Mouse (Mus musculus) liver, adult (tissue): ENCODE data around the gene Akap6.

Experiments used
- GATA4 ChIP-seq: IDR thresholded peaks from 2 replicates; pipeline ENCODE4 v1.6.1; 2014; ENCODE audit warnings: mild to moderate bottlenecking, low read length; ENCODE audit not compliant: insufficient replicate concordance

The Akap6 gene

DNA sequence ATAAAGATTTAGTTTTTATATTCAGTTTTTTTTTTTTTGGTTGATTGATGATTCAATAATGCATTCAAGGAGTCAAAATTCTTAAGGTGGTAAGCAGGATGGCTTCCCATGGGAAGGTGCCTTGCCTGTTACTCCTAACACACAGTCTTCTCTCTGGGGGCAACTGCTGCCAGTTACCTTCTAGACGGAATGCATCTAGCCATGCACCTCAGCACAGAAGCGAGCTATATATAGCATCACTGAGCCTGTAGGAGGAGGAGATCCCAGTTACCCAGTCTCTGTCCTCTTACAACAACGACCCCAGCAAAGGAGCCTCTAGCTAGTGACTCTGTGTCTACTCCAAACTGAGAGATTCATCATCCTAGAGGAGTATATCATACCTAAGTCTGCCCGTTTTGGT is 150.1 kb downstream of the Akap6 start:
- no peak for TF ChIP-seq GATA4

- no peak for TF ChIP-seq GATA4
Measured at GRCm38 (mm10) chr12:52850332-52851036, 151.3 kb downstream of the Akap6 start.

DNA sequence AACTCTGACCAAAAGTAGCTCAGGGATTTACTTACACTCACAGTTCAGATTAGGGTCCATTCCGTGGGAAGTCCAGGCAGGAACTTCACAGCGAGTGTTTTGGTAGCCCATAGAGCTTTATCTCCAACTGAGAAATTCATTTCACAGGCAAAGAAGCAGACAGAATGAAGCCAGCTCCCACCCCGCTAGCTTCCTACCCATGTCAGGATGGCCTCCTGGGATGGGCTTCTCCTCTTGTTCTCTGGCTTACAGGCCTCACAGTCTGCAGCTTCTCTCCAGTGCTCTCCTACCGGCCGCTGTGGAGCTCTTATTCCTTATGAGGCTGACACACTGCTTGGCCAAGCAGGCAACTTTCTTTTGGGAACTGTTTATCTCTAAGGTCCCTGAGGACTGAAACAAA is 152.0 kb downstream of the Akap6 start:
- no peak for TF ChIP-seq GATA4

DNA sequence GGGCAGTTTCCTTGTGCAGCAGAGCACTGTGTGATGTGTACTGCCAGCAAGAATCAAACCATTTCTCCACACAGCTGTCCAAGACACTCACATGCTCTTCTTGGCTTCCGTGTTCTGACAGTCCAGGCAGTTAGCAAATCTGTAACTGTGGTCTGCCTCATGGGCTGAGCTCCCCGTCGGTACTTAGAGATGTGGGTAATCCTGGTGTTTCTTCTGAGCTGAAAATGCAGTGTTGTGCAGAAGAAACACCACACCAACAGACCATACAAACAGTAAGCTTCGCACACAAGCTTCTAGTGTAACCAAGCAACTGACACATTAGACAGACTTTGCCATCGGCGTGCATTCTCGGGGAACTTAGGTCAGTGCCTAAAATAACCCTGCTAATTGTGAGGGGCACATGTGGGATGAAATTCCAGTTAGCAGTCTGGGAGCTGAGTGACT is 155.1 kb downstream of the Akap6 start:
- TF ChIP-seq GATA4: no peak

- no peak for TF ChIP-seq GATA4
Measured at GRCm38 (mm10) chr12:52856104-52856503, 156.9 kb downstream of the Akap6 start.

- TF ChIP-seq GATA4: no peak
Measured at GRCm38 (mm10) chr12:52857306-52857705, 158.1 kb downstream of the Akap6 start.

DNA sequence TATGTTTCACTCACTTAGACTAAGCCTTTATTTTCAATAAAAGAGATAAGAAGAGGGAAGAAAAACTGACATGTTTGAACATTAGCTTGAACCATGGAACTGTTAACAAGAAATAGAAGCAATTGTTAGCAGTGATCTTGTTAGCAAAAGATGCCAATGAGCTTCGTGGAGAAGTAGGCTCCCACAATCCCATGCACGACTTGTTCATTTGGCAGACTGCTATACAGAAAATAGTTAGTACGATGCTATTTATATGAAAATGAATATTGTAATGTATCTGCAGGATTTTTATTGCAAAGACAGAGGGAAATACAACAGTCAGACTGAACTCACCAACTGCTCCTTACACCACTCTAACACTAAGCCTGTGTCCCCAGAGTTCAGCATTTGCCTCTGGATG is 162.7 kb downstream of the Akap6 start:
- TF ChIP-seq GATA4: no peak

- TF ChIP-seq GATA4: peak; percentile 41; the same call in 1 of the 2 replicates
Measured at GRCm38 (mm10) chr12:52868000-52868624, 168.9 kb downstream of the Akap6 start.

DNA sequence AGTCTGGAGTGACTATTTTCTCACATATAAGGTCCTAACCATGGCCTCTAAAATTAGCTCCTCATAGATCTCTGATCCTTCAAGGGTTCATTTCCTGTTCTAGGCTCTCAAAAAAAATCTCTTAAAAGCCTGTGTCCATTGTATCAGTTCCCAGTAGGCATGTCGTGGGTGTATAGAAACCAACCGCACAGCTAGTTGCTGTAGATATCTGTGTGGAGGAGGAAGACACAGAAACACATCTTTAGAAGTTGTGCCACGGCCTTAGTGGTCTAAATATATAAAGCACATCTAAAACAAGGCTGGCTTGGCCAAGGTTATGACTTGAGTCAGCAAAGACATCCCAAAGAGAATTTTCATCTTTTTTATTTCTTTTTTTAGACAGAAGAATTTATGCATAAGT is 172.4 kb downstream of the Akap6 start:
- no peak for TF ChIP-seq GATA4

- TF ChIP-seq GATA4: peak; percentile 82
Measured at GRCm38 (mm10) chr12:52874332-52874923, 175.2 kb downstream of the Akap6 start.

GRCm38 (mm10) chr12:52876065-52876464 is 176.9 kb downstream of the Akap6 start:
- TF ChIP-seq GATA4: no peak

- no peak for TF ChIP-seq GATA4
Measured at GRCm38 (mm10) chr12:52876978-52877769, 178.0 kb downstream of the Akap6 start.

DNA sequence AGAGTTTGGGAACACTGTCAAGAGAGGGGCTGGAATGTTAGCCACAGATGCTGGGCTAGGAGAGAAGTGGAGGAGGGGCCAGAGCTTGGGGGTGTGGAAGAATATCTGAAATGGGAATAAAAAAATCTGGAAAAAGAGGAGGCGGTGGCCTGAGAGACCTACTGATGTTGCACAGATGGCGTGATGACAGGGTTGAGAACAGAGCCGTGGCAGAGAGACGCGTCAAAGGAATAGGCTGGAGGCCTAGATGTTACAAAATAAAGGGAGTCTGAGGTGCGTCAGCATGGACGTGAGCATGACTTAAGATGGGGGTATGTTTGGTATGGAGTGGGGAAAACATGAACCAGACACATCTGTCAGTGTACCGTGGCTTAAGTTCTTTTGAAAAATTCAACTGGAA is 180.1 kb downstream of the Akap6 start:
- no peak for TF ChIP-seq GATA4

GRCm38 (mm10) chr12:52892519-52892918 is 193.3 kb downstream of the Akap6 start:
- no peak for TF ChIP-seq GATA4

DNA sequence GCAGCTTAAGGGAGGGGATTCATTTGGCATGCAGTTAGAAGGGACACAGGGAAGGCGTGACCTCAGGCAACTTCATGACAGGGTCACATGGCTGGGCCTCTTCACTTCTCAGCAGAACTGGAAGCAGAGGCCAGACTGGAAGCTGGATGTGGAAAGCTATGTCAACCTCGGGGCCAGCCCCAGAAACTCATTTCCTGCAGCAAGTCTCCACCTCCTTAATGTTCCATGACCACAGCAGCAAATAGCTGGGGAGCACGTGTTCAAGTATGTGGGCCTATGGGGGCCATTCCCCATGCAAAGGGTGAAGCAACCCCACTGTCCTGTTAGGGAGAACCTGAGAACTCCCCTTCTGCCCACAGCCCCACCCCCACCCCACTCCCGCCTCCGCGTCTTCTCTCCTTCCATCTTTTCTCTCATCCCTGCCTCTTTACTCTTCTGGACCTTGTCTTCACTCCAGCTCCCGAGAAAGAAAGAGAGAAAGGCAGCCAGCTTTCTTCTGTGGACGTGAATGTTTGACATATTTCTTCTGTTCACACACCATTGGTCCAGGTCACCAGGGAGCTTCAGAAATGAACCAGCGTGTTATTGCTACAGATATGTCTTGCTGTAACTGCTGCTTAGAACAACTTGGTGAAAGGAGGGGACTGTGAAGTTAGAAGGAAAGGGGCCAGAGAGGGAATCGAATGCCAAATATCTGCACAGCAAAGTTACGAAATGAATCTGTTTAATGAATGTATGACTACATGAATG is 194.6 kb downstream of the Akap6 start:
- TF ChIP-seq GATA4: no peak
